Mouse (Mus musculus): ENCODE results near the gene Cox14.

- TF ChIP-seq POLR2A (IDR thresholded peaks at IDR 0.05; ENCODE audit: insufficient read depth, low read length) = no peak
- peak; percentile 93 for TF ChIP-seq CTCF (IDR thresholded peaks at IDR 0.05; ENCODE audit: low read depth, low read length)
Measured at GRCm38 (mm10) chr15:99714858-99715257, 10.6 kb upstream of the Cox14 start.
